Mouse (Mus musculus) embryonic fibroblast, embryonic 13.5 days (primary cell): Measurements from ENCODE around the gene Ostf1.

ENCODE experiments used
- CTCF ChIP-seq: IDR thresholded peaks from 2 replicates; pipeline ENCODE4 v1.5.1; 2011; ENCODE audit warnings: mild to moderate bottlenecking, control low read depth, low read length, moderate library complexity, borderline replicate concordance; ENCODE audit not compliant: insufficient read depth
- POLR2A ChIP-seq: IDR thresholded peaks from 2 replicates; pipeline ENCODE4 v1.6.1; 2011; ENCODE audit warnings: low read depth, mild to moderate bottlenecking, control low read depth, low read length, moderate library complexity

- TF ChIP-seq CTCF (no peak), POLR2A (no peak)
Measured at GRCm38 (mm10) chr19:18617504-18617903, 14.1 kb downstream of the Ostf1 start.
